Mouse (Mus musculus) gastrocnemius, postnatal 10 days (tissue): ENCODE results near the gene Myo1b. TPM values are rescaled to one million over a fixed set of nuclear protein-coding genes. Genes with fewer than 3 reads are reported as not detected.

Source experiments
- DNase-seq: peaks from one replicate; pipeline ENCODE4 v3.0.0; 2021; ENCODE audit warnings: mixed read lengths
- total RNA-seq, 2 experiments: library from RNA; stranded (reverse); gene quantifications; 2 replicates each; pipeline ENCODE4 v1.2.3; 2021

Gene Myo1b
- total RNA-seq, 2 experiments from 2014 or later = 32.1 to 50.0 TPM

GRCm38 (mm10) chr1:51849570-51850211 lies 66.2 kb downstream of the Myo1b start:
- no peak for DNase-seq

DNA sequence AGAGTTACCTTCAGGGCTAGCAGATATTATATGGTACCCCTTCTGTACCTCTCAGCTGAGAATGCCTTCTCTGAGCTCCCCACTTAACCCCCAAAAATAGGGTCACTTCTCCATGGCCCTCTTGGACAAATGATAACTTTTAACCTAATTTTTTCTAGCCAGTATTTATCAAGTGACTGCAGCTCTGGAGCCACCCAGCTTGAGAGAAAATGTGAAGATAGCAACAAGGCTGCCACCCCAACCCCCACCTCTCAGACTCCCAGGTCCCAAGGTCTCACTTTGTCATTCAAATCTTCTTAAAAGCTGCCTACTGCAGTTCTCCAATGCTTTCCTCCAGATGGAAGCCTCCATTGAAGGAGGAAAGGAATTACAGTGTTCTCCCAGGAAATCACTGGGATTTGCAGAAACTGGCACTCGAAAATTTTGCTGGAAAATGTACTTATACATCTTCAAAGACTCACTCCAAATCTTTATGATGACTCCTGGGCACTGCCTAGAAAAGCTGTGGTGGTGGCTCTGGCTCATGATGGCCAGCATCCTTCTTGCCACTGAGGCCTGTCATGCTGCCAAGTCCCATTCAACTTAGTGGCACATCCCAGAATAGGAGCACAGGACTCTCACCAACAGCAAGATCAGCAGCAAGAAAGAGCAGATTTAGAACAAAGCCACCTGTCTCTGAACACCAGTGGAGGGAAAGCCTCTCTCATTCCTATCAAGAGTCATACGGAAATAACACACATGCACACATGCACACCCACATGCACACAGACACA lies 70.4 kb downstream of the Myo1b start:
- no peak for DNase-seq

GRCm38 (mm10) chr1:51837845-51838623 lies 77.8 kb downstream of the Myo1b start:
- DNase-seq = no peak

DNA sequence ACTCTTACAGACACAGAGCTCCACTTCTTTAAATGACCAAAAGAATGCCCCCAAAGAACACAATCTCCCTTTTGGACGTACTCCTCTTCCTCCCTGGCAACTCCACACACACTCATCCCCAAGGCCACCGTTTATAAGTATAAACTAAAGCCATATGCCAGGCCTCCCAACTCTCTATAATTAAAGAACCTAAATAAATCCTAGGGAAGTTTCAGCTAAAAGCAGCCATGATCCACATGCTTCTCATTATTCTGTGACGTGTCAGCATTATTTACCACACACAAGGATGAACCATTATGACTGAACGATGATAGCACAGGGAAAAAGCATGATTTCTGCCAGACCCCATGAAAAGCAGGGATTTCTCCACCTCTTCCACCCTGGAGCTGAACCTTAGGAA lies 78.6 kb downstream of the Myo1b start:
- DNase-seq = no peak

DNA sequence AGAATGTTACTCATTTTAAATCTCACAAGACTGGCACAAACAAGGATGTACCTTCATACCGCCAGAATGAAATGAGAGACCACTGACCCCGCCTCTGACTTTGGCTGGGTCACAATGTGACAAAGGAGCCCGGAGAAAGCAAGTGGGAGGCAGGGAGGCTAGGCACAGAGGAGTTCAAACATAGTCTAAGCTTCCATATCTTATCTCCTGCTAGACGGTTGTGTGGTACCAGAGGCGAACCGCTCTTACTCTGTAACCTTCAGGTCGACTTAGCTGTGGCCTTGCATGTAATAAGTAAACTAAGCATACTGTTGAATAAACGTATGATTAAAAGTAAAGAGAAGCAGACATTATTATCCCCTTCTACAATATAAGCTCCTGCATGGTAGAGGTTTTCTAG lies 80.1 kb downstream of the Myo1b start:
- DNase-seq = no peak

- no peak for DNase-seq
Observed at GRCm38 (mm10) chr1:51834072-51834471, 81.8 kb downstream of the Myo1b start.

GRCm38 (mm10) chr1:51829353-51829752 lies 86.5 kb downstream of the Myo1b start:
- DNase-seq = no peak

DNA sequence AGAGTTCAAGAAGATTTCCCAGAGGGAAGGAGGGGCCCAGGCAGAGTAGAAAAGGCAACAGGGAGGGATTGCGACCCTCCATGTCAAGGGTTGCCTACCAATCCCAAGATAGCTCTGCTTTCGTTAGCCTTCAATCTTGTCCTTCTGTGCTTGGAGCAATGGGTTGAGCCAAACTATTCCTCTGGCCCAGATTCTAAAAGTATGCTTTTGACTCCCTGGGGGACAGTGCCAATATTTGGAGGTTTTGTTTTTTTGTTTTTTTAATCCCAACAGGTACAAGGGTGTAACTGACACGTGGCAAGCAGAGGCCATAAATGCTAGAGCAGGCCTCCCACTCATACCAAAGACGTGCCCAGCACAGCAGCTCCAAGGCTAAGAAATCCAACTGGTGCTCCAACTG lies 93.3 kb downstream of the Myo1b start:
- no peak for DNase-seq

DNA sequence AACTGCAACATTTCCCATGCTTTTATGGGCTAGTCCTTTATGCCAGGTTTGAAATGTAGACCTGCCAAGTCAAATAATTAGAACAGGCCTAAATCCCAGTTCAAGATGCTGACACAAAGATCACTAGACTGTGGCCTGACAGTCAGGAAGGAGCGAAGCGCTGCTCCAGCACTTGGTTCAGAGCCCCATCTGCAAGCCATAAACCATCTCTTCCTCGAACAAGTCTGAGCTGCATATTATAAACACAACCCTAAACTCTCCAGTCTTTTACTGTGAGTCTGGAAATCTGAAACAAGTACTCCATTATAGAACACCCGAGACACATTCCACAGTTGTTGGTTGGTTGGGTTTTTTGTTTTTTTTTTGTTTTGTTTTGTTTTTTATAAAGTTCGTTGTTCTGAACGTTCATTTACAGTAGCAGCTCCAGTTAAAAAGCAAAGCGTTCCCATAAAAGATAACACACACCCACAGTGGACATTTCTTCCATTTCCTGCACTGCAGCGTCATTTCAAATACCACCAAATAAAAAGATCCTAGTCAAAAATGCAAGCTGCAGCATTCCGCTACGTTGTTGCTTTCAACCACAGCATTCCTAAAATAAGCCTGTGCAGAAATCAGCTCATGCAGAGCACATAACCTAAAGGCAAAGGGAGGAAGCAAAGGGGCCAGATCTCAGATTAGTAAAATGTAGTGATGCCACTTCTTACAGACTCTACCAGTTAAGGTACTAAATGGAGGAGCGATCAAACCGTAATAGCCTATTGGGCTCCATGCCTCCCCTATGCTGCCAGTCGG lies 94.0 kb downstream of the Myo1b start:
- no peak for DNase-seq

- no peak for DNase-seq
Observed at GRCm38 (mm10) chr1:51820520-51820919, 95.4 kb downstream of the Myo1b start.

DNA sequence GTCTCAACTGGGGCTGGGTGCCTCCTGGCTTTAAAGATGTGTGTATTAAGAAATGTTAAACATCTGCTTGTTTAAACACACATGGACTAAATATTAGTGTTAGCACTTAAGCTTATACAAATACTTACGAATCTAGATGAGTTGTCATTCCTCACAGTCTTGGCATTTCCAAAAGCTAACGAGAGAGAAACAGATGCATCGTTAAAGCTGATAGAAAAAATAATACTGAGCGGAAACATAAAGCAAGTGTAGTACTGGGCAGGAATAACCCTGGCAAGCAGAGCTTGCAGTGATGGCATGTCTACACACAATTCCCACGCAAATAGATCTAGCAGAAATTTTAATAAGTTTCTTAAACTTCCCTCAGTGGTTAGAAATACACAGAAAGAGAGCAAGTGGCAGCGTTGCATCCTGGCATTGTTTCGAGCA lies 95.8 kb downstream of the Myo1b start:
- no peak for DNase-seq

- no peak for DNase-seq
Observed at GRCm38 (mm10) chr1:51815636-51816035, 100.2 kb downstream of the Myo1b start.

GRCm38 (mm10) chr1:51814854-51815630 lies 100.8 kb downstream of the Myo1b start:
- DNase-seq = no peak

- no peak for DNase-seq
Observed at GRCm38 (mm10) chr1:51808847-51809246, 107.0 kb downstream of the Myo1b start.

- DNase-seq = no peak
Observed at GRCm38 (mm10) chr1:51808228-51808627, 107.6 kb downstream of the Myo1b start.

- no peak for DNase-seq
Observed at GRCm38 (mm10) chr1:51805040-51805610, 110.7 kb downstream of the Myo1b start.

GRCm38 (mm10) chr1:51804296-51805039 lies 111.4 kb downstream of the Myo1b start:
- no peak for DNase-seq

DNA sequence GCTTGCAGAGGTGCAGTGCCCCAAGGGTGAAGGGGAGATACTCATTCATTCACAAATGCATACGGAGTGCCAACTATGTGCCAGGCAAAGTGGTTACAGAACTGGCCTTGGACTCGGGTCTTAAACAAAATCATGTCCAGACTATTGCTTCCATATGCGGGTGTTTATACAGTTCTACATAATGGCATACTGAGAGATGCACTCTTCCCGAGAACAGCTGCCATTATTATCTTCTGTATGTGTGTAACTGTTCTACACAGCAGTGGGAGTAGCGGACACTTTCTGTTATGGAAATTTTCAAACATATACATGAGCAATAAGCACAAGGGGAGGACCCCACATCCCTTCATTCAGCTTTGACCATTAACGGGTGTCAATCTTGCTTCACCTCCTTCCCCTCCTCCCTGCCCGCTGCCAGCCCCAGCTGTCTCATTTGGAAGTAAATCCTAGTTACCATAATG lies 117.8 kb downstream of the Myo1b start:
- no peak for DNase-seq

GRCm38 (mm10) chr1:51795586-51796309 lies 120.1 kb downstream of the Myo1b start:
- no peak for DNase-seq
